Mouse (Mus musculus): ENCODE results near the gene Trim38. TPM values are rescaled to one million over a fixed set of nuclear protein-coding genes. Genes with fewer than 3 reads are reported as not detected.
"Not testable (repeated sequence)": the region's sequence is repeated elsewhere in the genome, so short reads cannot be mapped to it uniquely, and the experiment has no call there.

Trim38 gene
- not detected in 2 replicates for total RNA-seq (2014; rRNA removed)
- not detected in 2 replicates for polyA plus RNA-seq (2015; fragmentation: Nextera tagmentation; extraction: Ambion mirVana)

GRCm38 (mm10) chr13:23769613-23770012 is at the start of gene Trim38:
Trim38 (plus strand) TSS chr13:23769913.
- not testable (repeated sequence) for H3K4me2 ChIP-seq (ENCODE audit: low read depth, low read length); H3K27ac ChIP-seq; H3K36me3 ChIP-seq (ENCODE audit: insufficient read depth, low read length); DNase-seq (ENCODE audit: low spot score); H3K4me1 ChIP-seq (ENCODE audit: insufficient read depth, low read length); H3K9ac ChIP-seq (replicated peaks; ENCODE audit: low read length); ATAC-seq; H3K9me3 ChIP-seq (ENCODE audit: low read length); H3K27me3 ChIP-seq (ENCODE audit: insufficient read depth, low read length); H3K4me3 ChIP-seq (ENCODE audit: low read length)
- 94% methylated on average over 2 of the region's 2 CpGs for WGBS

GRCm38 (mm10) chr13:23724239-23724638 is 45.5 kb upstream of the Trim38 start:
- ATAC-seq = no peak
- no peaks in the 10 kb centered on the region for H3K9me3 ChIP-seq (ENCODE audit: low read length)
- H3K4me2 ChIP-seq (ENCODE audit: low read depth, low read length) = no peak overlapping the region
- no peaks in the 10 kb centered on the region for H3K36me3 ChIP-seq (ENCODE audit: insufficient read depth, low read length)
- 67% methylated on average over 4 of the region's 4 CpGs for WGBS
- DNase-seq (ENCODE audit: low spot score) = no peak
- H3K9ac ChIP-seq (replicated peaks; ENCODE audit: low read length) = no peak overlapping the region
- H3K4me1 ChIP-seq (ENCODE audit: insufficient read depth, low read length) = no peaks in the 10 kb centered on the region
- H3K4me3 ChIP-seq (ENCODE audit: low read length) = no peak overlapping the region
- H3K27ac ChIP-seq = no peak overlapping the region
- TF ChIP-seq CTCF (IDR thresholded peaks at IDR 0.05; ENCODE audit: low read depth) = no peak
- no peaks in the 10 kb centered on the region for H3K27me3 ChIP-seq (ENCODE audit: insufficient read depth, low read length)

GRCm38 (mm10) chr13:23725213-23725612 is 44.5 kb upstream of the Trim38 start:
- no peak overlapping the region for H3K9ac ChIP-seq (replicated peaks; ENCODE audit: low read length)
- H3K9me3 ChIP-seq (ENCODE audit: low read length) = no peaks in the 10 kb centered on the region
- DNase-seq (ENCODE audit: low spot score) (no peak), ATAC-seq (no peak)
- TF ChIP-seq CTCF (IDR thresholded peaks at IDR 0.05; ENCODE audit: low read depth) = no peak
- WGBS = 36% methylated on average over 1 of the region's 1 CpGs
- H3K36me3 ChIP-seq (ENCODE audit: insufficient read depth, low read length) = no peaks in the 10 kb centered on the region
- no peak overlapping the region for H3K4me3 ChIP-seq (ENCODE audit: low read length)
- no peaks in the 10 kb centered on the region for H3K27me3 ChIP-seq (ENCODE audit: insufficient read depth, low read length)
- H3K4me1 ChIP-seq (ENCODE audit: insufficient read depth, low read length) = no peaks in the 10 kb centered on the region
- H3K27ac ChIP-seq = no peak overlapping the region
- H3K4me2 ChIP-seq (ENCODE audit: low read depth, low read length) = no peak overlapping the region

- Histone ChIP-seq H3K36me3 (ENCODE audit: insufficient read depth, low read length) (no peaks in the 10 kb centered on the region), H3K4me2 (ENCODE audit: low read depth, low read length) (no peak overlapping the region), H3K4me1 (ENCODE audit: insufficient read depth, low read length) (no peaks in the 10 kb centered on the region), H3K9me3 (ENCODE audit: low read length) (no peaks in the 10 kb centered on the region), H3K4me3 (ENCODE audit: low read length) (no peak overlapping the region), H3K27ac (no peak overlapping the region), H3K27me3 (ENCODE audit: insufficient read depth, low read length) (no peaks in the 10 kb centered on the region), H3K9ac (replicated peaks; ENCODE audit: low read length) (no peak overlapping the region)
- 71% methylated on average over 18 of the region's 18 CpGs for WGBS
- ATAC-seq = no peak
- no peak for TF ChIP-seq CTCF (IDR thresholded peaks at IDR 0.05; ENCODE audit: low read depth)
- DNase-seq (ENCODE audit: low spot score) = no peak
Observed at GRCm38 (mm10) chr13:23728472-23729191, 41.1 kb upstream of the Trim38 start.

GRCm38 (mm10) chr13:23729192-23729525 is 40.6 kb upstream of the Trim38 start:
- TF ChIP-seq CTCF (IDR thresholded peaks at IDR 0.05; ENCODE audit: low read depth) = no peak
- no peak overlapping the region for H3K4me3 ChIP-seq (ENCODE audit: low read length)
- H3K27me3 ChIP-seq (ENCODE audit: insufficient read depth, low read length) = no peaks in the 10 kb centered on the region
- no peaks in the 10 kb centered on the region for H3K9me3 ChIP-seq (ENCODE audit: low read length)
- DNase-seq (ENCODE audit: low spot score) (no peak), ATAC-seq (no peak)
- no peaks in the 10 kb centered on the region for H3K36me3 ChIP-seq (ENCODE audit: insufficient read depth, low read length)
- H3K9ac ChIP-seq (replicated peaks; ENCODE audit: low read length) = no peak overlapping the region
- no peaks in the 10 kb centered on the region for H3K4me1 ChIP-seq (ENCODE audit: insufficient read depth, low read length)
- H3K27ac ChIP-seq = no peak overlapping the region
- H3K4me2 ChIP-seq (ENCODE audit: low read depth, low read length) = no peak overlapping the region
- 91% methylated on average over 9 of the region's 9 CpGs for WGBS

- H3K36me3 ChIP-seq (ENCODE audit: insufficient read depth, low read length) = no peaks in the 10 kb centered on the region
- no peak overlapping the region for H3K9ac ChIP-seq (replicated peaks; ENCODE audit: low read length)
- WGBS = 92% methylated on average over 5 of the region's 5 CpGs
- no peak for TF ChIP-seq CTCF (IDR thresholded peaks at IDR 0.05; ENCODE audit: low read depth)
- no peak overlapping the region for H3K27ac ChIP-seq
- H3K4me1 ChIP-seq (ENCODE audit: insufficient read depth, low read length) = no peaks in the 10 kb centered on the region
- no peak overlapping the region for H3K4me2 ChIP-seq (ENCODE audit: low read depth, low read length)
- H3K9me3 ChIP-seq (ENCODE audit: low read length) = no peaks in the 10 kb centered on the region
- no peaks in the 10 kb centered on the region for H3K27me3 ChIP-seq (ENCODE audit: insufficient read depth, low read length)
- H3K4me3 ChIP-seq (ENCODE audit: low read length) = no peak overlapping the region
- ATAC-seq = no peak
- DNase-seq (ENCODE audit: low spot score) = no peak
Observed at GRCm38 (mm10) chr13:23729706-23730105, 40.0 kb upstream of the Trim38 start.

- WGBS = 49% methylated on average over 8 of the region's 8 CpGs
- no peak for DNase-seq (ENCODE audit: low spot score)
Observed at GRCm38 (mm10) chr13:23730479-23730878, 39.2 kb upstream of the Trim38 start.

More at GRCm38 (mm10) chr13:23730479-23730878, 39.2 kb upstream of the Trim38 start:
- Histone ChIP-seq H3K9me3 (ENCODE audit: low read length) (no peaks in the 10 kb centered on the region), H3K36me3 (ENCODE audit: insufficient read depth, low read length) (no peaks in the 10 kb centered on the region), H3K4me1 (ENCODE audit: insufficient read depth, low read length) (no peaks in the 10 kb centered on the region), H3K4me2 (ENCODE audit: low read depth, low read length) (no peak overlapping the region), H3K27me3 (ENCODE audit: insufficient read depth, low read length) (no peaks in the 10 kb centered on the region), H3K27ac (no peak overlapping the region), H3K4me3 (ENCODE audit: low read length) (no peak overlapping the region), H3K9ac (replicated peaks; ENCODE audit: low read length) (no peak overlapping the region)
- TF ChIP-seq CTCF (IDR thresholded peaks at IDR 0.05; ENCODE audit: low read depth) = no peak
- ATAC-seq = no peak

Data from hindbrain, postnatal 0 days (tissue).